Mouse (Mus musculus) liver, embryonic 14.5 days (tissue): ENCODE data around the gene Prrx1. TPM values are rescaled to one million over a fixed set of nuclear protein-coding genes. Genes with fewer than 3 reads are reported as not detected.

Experiments
- ATAC-seq: fragments of 200-750 bp; cut with Nextera tagmentation; 2 replicates; pipeline ENCODE4 v1.8.0; 2017; ENCODE audit warnings: moderate number of reproducible peaks, mild to moderate bottlenecking, moderate library complexity; ENCODE audit not compliant: insufficient read depth
- DNase-seq, 3 experiments: peaks; one replicate each; pipeline ENCODE4 v3.0.0-alpha.2; 2012 to 2013; ENCODE audit warnings: low read depth in 3 of 3, low spot score in 3 of 3
- H3K27ac ChIP-seq: fragments of 300-500 bp; sonication (generic); 2 replicates; pipeline ENCODE4 v1.5.1; 2014; ENCODE audit warnings: moderate library complexity, mild to moderate bottlenecking, control low read depth, inconsistent platforms
- H3K27me3 ChIP-seq: fragments of 300-500 bp; sonication (generic); 2 replicates; pipeline ENCODE4 v1.6.1; 2014; ENCODE audit warnings: mild to moderate bottlenecking, low read length, moderate library complexity; ENCODE audit not compliant: control insufficient read depth, insufficient read depth
- H3K36me3 ChIP-seq: fragments of 300-500 bp; sonication (generic); replicated peaks from 2 replicates; pipeline ENCODE4 v1.6.1; 2014; ENCODE audit warnings: low read depth; ENCODE audit not compliant: control insufficient read depth, insufficient read depth
- H3K4me1 ChIP-seq, 2 experiments: fragments of 200-500 bp in 1 of 2; fragments of 300-500 bp in 1 of 2; sonication (generic) in 1 of 2; replicated peaks; 2 replicates each; pipeline ENCODE4 v1.6.1; 2012 to 2014; ENCODE audit warnings: antibody characterized with exemption in 1 of 2, inconsistent platforms in 1 of 2, low read length in 1 of 2; ENCODE audit not compliant: control insufficient read depth in 2 of 2, insufficient read depth in 2 of 2
- H3K4me2 ChIP-seq: fragments of 300-500 bp; sonication (generic); 2 replicates; pipeline ENCODE4 v1.6.1; 2014; ENCODE audit warnings: low read depth, mild to moderate bottlenecking, control low read depth, moderate library complexity
- H3K4me3 ChIP-seq, 2 experiments: fragments of 200-500 bp in 1 of 2; fragments of 300-500 bp in 1 of 2; sonication (generic) in 1 of 2; 2 replicates each; pipeline ENCODE4 v1.5.1; 2012 to 2014; ENCODE audit warnings: low read depth in 2 of 2, low read length in 2 of 2, mild to moderate bottlenecking in 2 of 2, control low read depth in 1 of 2, inconsistent platforms in 1 of 2, moderate library complexity in 1 of 2; ENCODE audit not compliant: insufficient read depth in 1 of 2
- H3K9ac ChIP-seq: fragments of 300-500 bp; sonication (generic); replicated peaks from 2 replicates; pipeline ENCODE4 v1.6.1; 2014; ENCODE audit warnings: mild to moderate bottlenecking, control low read depth, moderate library complexity
- H3K9me3 ChIP-seq: fragments of 300-500 bp; sonication (generic); 2 replicates; pipeline ENCODE4 v1.6.1; 2016; ENCODE audit warnings: low read length, mixed read lengths; ENCODE audit not compliant: control insufficient read depth
- CTCF ChIP-seq: IDR thresholded peaks from 2 replicates; pipeline ENCODE4 v1.5.1; 2016; ENCODE audit warnings: antibody characterized with exemption, low read depth, control low read depth
- EP300 ChIP-seq: IDR thresholded peaks from 2 replicates; pipeline ENCODE4 v1.6.1; 2016; ENCODE audit warnings: antibody characterized with exemption, low read depth
- WGBS: fragments of 180-500 bp; shearing (Covaris S2); extraction: QIAGEN DNeasy Blood & Tissue Kit; methylation state at CpG from one replicate; pipeline ENCODE4 v1.1.7; 2014; ENCODE audit not compliant: insufficient replicate concordance; 5-methylcytosine and 5-hydroxymethylcytosine counted together
- polyA plus RNA-seq, 2 experiments: library from polyadenylated mRNA; depleted of rRNA in 1 of 2; stranded (reverse) in 1 of 2; unstranded in 1 of 2; fragments of >200 nt; fragmentation: Nextera tagmentation in 1 of 2; extraction: Ambion mirVana in 1 of 2; gene quantifications; 2 replicates each; pipeline versions ENCODE4 v1.2.1 to v1.2.3; 2012 to 2014

Gene Prrx1
- polyA plus RNA-seq, 2 experiments = 0.13 to 0.23 TPM

DNA sequence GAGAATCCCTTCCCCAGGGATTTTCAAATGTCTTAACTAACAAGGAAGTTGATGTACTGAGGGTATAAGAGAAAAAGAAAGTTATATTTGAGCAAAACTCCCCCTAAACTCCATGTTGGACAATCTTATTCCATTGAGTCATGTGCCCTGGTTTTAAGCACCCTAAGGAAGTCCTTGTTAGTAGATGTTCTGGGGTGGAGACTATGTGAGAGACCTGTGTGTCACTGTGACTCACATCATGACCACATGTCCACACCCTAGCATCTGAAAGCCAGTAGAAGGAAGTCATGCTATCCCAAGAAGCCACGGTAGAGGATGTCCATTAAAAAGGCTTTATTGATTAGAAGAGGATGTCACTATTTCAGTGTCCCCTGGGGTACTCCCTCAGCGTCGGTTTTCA lies 40.4 kb downstream of the Prrx1 start:
- ATAC-seq (no peak), DNase-seq (no peak)
- H3K4me1 ChIP-seq = no peaks in the 10 kb centered on the region
- H3K36me3 ChIP-seq = no peaks in the 10 kb centered on the region
- TF ChIP-seq CTCF (no peak), EP300 (no peak)
- 50% methylated on average over 3 of the region's 3 CpGs for WGBS
- H3K27me3 ChIP-seq = no peaks in the 10 kb centered on the region
- no peak overlapping the region for H3K4me3 ChIP-seq
- H3K9ac ChIP-seq = no peak overlapping the region
- no peak overlapping the region for H3K27ac ChIP-seq
- H3K9me3 ChIP-seq = no peaks in the 10 kb centered on the region
- H3K4me2 ChIP-seq = no peak overlapping the region

DNA sequence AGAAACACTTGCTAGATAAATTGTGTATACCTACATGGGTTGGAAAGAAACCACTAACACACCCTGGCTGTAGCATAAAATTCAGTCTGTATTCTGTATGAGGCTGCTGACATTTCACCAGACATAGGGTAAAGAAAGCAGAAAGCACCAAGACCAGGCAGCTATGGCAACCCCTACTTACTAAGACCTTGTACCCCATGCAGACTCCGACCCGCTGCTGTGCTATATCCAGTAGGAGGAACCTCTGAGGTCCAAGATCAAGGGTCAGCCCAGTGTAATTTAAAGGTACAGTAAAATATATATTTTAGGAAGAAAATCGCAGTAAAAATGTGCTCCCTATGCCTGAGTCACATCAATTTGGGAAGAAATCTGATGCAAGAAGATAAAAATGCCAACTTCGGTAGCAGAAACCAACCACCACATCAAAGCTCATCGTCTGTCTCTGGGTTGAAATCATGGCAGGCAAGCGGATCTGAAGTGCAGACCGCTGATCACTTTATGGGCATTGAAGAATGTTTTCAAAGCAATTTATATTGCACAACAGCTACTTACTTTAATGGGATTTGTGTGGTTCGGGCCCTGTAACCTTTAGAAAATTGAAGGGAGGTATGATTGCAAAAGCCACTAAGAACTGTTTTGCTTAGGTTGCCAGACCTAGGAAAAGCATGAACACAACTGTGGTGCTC lies 46.5 kb downstream of the Prrx1 start:
- H3K27me3 ChIP-seq = no peaks in the 10 kb centered on the region
- no peak overlapping the region for H3K4me3 ChIP-seq
- no peaks in the 10 kb centered on the region for H3K9me3 ChIP-seq
- TF ChIP-seq CTCF = no peak
- TF ChIP-seq EP300 = no peak
- H3K4me1 ChIP-seq = no peaks in the 10 kb centered on the region
- H3K4me2 ChIP-seq = no peak overlapping the region
- no peak for DNase-seq
- H3K27ac ChIP-seq = no peak overlapping the region
- H3K36me3 ChIP-seq = no peaks in the 10 kb centered on the region
- no peak overlapping the region for H3K9ac ChIP-seq
- WGBS = 72% methylated on average over 8 of the region's 8 CpGs
- ATAC-seq = no peak

- no peak for DNase-seq
- no peak for ATAC-seq
- TF ChIP-seq CTCF = no peak
- Histone ChIP-seq H3K27me3 (no peaks in the 10 kb centered on the region), H3K4me2 (no peak overlapping the region), H3K36me3 (no peaks in the 10 kb centered on the region), H3K27ac (no peak overlapping the region), H3K9ac (no peak overlapping the region), H3K4me1 (no peaks in the 10 kb centered on the region), H3K4me3 (no peak overlapping the region), H3K9me3 (no peaks in the 10 kb centered on the region)
- WGBS = 63% methylated on average over 2 of the region's 2 CpGs
Observed at GRCm38 (mm10) chr1:163257298-163257697, 56.2 kb downstream of the Prrx1 start.

GRCm38 (mm10) chr1:163255884-163256283 lies 57.6 kb downstream of the Prrx1 start:
- Histone ChIP-seq H3K27ac (no peak overlapping the region), H3K4me3 (no peak overlapping the region), H3K9ac (no peak overlapping the region), H3K27me3 (no peaks in the 10 kb centered on the region), H3K4me1 (no peaks in the 10 kb centered on the region), H3K9me3 (no peaks in the 10 kb centered on the region), H3K36me3 (no peaks in the 10 kb centered on the region), H3K4me2 (no peak overlapping the region)
- ATAC-seq (no peak), DNase-seq (no peak)
- 78% methylated on average over 2 of the region's 2 CpGs for WGBS
- no peak for TF ChIP-seq CTCF
- TF ChIP-seq EP300 = no peak

GRCm38 (mm10) chr1:163252796-163253195 lies 60.7 kb downstream of the Prrx1 start:
- WGBS = 54% methylated on average over 4 of the region's 4 CpGs
- Histone ChIP-seq H3K9me3 (no peaks in the 10 kb centered on the region), H3K4me1 (no peaks in the 10 kb centered on the region), H3K9ac (no peak overlapping the region), H3K27me3 (no peaks in the 10 kb centered on the region), H3K27ac (no peak overlapping the region), H3K36me3 (no peaks in the 10 kb centered on the region), H3K4me2 (no peak overlapping the region), H3K4me3 (no peak overlapping the region)
- TF ChIP-seq CTCF = no peak
- TF ChIP-seq EP300 = no peak
- ATAC-seq = no peak
- no peak for DNase-seq
